Mouse (Mus musculus): ENCODE measurements at regions not wholly inside any gene's neighbourhood (a gene's known extent, or its start where the extent isn't known, plus 50 kb on each side); places are given as distances from the start of the nearest gene placed in this dataset.

GRCm38 (mm10) chr12:92927591-92927990 is 1078.6 kb upstream of the Sel1l start:
- H3K4me1 ChIP-seq (ENCODE audit: control insufficient read depth, insufficient read depth, low read length), result no peaks in the 10 kb centered on the region
- no peak for DNase-seq (ENCODE audit: extremely low read depth, low read depth, low spot score)
- H3K79me2 ChIP-seq (ENCODE audit: control insufficient read depth, insufficient read depth, low read length), result no peaks in the 10 kb centered on the region
- no peaks in the 10 kb centered on the region for H3K36me3 ChIP-seq (ENCODE audit: control insufficient read depth, insufficient read depth, low read length)
- H3K27me3 ChIP-seq (ENCODE audit: control insufficient read depth, insufficient read depth, low read length), result no peaks in the 10 kb centered on the region
- TF ChIP-seq POLR2A (IDR thresholded peaks at IDR 0.05; ENCODE audit: extremely low read depth, insufficient read depth, low read length) (no peak), CTCF (IDR thresholded peaks at IDR 0.05; ENCODE audit: low read depth, low read length) (no peak)
- no peak overlapping the region for H3K27ac ChIP-seq (replicated peaks; ENCODE audit: insufficient read depth, low read depth, low read length)
- H3K4me3 ChIP-seq (ENCODE audit: insufficient read depth, low read depth, low read length), result no peak overlapping the region
- WGBS, result 55% methylated on average over 2 of the region's 2 CpGs
- no peak overlapping the region for H3K9ac ChIP-seq (ENCODE audit: low read depth, low read length)

GRCm38 (mm10) chr12:92926942-92927341 is 1078.0 kb upstream of the Sel1l start:
- Histone ChIP-seq H3K4me3 (ENCODE audit: insufficient read depth, low read depth, low read length) (no peak overlapping the region), H3K36me3 (ENCODE audit: control insufficient read depth, insufficient read depth, low read length) (no peaks in the 10 kb centered on the region), H3K27me3 (ENCODE audit: control insufficient read depth, insufficient read depth, low read length) (no peaks in the 10 kb centered on the region), H3K27ac (replicated peaks; ENCODE audit: insufficient read depth, low read depth, low read length) (no peak overlapping the region), H3K79me2 (ENCODE audit: control insufficient read depth, insufficient read depth, low read length) (no peaks in the 10 kb centered on the region), H3K4me1 (ENCODE audit: control insufficient read depth, insufficient read depth, low read length) (no peaks in the 10 kb centered on the region), H3K9ac (ENCODE audit: low read depth, low read length) (no peak overlapping the region)
- TF ChIP-seq CTCF (IDR thresholded peaks at IDR 0.05; ENCODE audit: low read depth, low read length) (no peak), POLR2A (IDR thresholded peaks at IDR 0.05; ENCODE audit: extremely low read depth, insufficient read depth, low read length) (no peak)
- 13% methylated on average over 1 of the region's 1 CpGs for WGBS
- no peak for DNase-seq (ENCODE audit: extremely low read depth, low read depth, low spot score)

- no peak overlapping the region for H3K9ac ChIP-seq (ENCODE audit: low read depth, low read length)
- no peak overlapping the region for H3K4me3 ChIP-seq (ENCODE audit: insufficient read depth, low read depth, low read length)
- H3K79me2 ChIP-seq (ENCODE audit: control insufficient read depth, insufficient read depth, low read length), result no peaks in the 10 kb centered on the region
- H3K36me3 ChIP-seq (ENCODE audit: control insufficient read depth, insufficient read depth, low read length), result no peaks in the 10 kb centered on the region
- H3K27me3 ChIP-seq (ENCODE audit: control insufficient read depth, insufficient read depth, low read length), result no peaks in the 10 kb centered on the region
- H3K27ac ChIP-seq (replicated peaks; ENCODE audit: insufficient read depth, low read depth, low read length), result no peak overlapping the region
- TF ChIP-seq CTCF (IDR thresholded peaks at IDR 0.05; ENCODE audit: low read depth, low read length) (no peak), POLR2A (IDR thresholded peaks at IDR 0.05; ENCODE audit: extremely low read depth, insufficient read depth, low read length) (no peak)
- DNase-seq (ENCODE audit: extremely low read depth, low read depth, low spot score), result no peak
- WGBS, result 88% methylated on average over 3 of the region's 3 CpGs
- no peaks in the 10 kb centered on the region for H3K4me1 ChIP-seq (ENCODE audit: control insufficient read depth, insufficient read depth, low read length)
Observed at GRCm38 (mm10) chr12:92919920-92920319, 1071.0 kb upstream of the Sel1l start.

GRCm38 (mm10) chr12:92916267-92916666 is 1067.3 kb upstream of the Sel1l start:
- Histone ChIP-seq H3K4me3 (ENCODE audit: insufficient read depth, low read depth, low read length) (no peak overlapping the region), H3K27me3 (ENCODE audit: control insufficient read depth, insufficient read depth, low read length) (no peaks in the 10 kb centered on the region), H3K4me1 (ENCODE audit: control insufficient read depth, insufficient read depth, low read length) (no peaks in the 10 kb centered on the region), H3K36me3 (ENCODE audit: control insufficient read depth, insufficient read depth, low read length) (no peaks in the 10 kb centered on the region), H3K27ac (replicated peaks; ENCODE audit: insufficient read depth, low read depth, low read length) (no peak overlapping the region), H3K79me2 (ENCODE audit: control insufficient read depth, insufficient read depth, low read length) (no peaks in the 10 kb centered on the region), H3K9ac (ENCODE audit: low read depth, low read length) (no peak overlapping the region)
- 58% methylated on average over 3 of the region's 3 CpGs for WGBS
- TF ChIP-seq CTCF (IDR thresholded peaks at IDR 0.05; ENCODE audit: low read depth, low read length), result no peak
- no peak for TF ChIP-seq POLR2A (IDR thresholded peaks at IDR 0.05; ENCODE audit: extremely low read depth, insufficient read depth, low read length)
- DNase-seq (ENCODE audit: extremely low read depth, low read depth, low spot score), result no peak

- Histone ChIP-seq H3K27me3 (ENCODE audit: control insufficient read depth, insufficient read depth, low read length) (no peaks in the 10 kb centered on the region), H3K4me3 (ENCODE audit: insufficient read depth, low read depth, low read length) (no peak overlapping the region), H3K79me2 (ENCODE audit: control insufficient read depth, insufficient read depth, low read length) (no peaks in the 10 kb centered on the region), H3K36me3 (ENCODE audit: control insufficient read depth, insufficient read depth, low read length) (no peaks in the 10 kb centered on the region), H3K27ac (replicated peaks; ENCODE audit: insufficient read depth, low read depth, low read length) (no peak overlapping the region), H3K9ac (ENCODE audit: low read depth, low read length) (no peak overlapping the region), H3K4me1 (ENCODE audit: control insufficient read depth, insufficient read depth, low read length) (no peaks in the 10 kb centered on the region)
- no peak for DNase-seq (ENCODE audit: extremely low read depth, low read depth, low spot score)
- TF ChIP-seq CTCF (IDR thresholded peaks at IDR 0.05; ENCODE audit: low read depth, low read length), result no peak
- TF ChIP-seq POLR2A (IDR thresholded peaks at IDR 0.05; ENCODE audit: extremely low read depth, insufficient read depth, low read length), result no peak
Observed at GRCm38 (mm10) chr12:92915776-92916175, 1066.8 kb upstream of the Sel1l start.

GRCm38 (mm10) chr12:92915203-92915602 is 1066.2 kb upstream of the Sel1l start:
- H3K27ac ChIP-seq (replicated peaks; ENCODE audit: insufficient read depth, low read depth, low read length), result no peak overlapping the region
- no peaks in the 10 kb centered on the region for H3K4me1 ChIP-seq (ENCODE audit: control insufficient read depth, insufficient read depth, low read length)
- H3K36me3 ChIP-seq (ENCODE audit: control insufficient read depth, insufficient read depth, low read length), result no peaks in the 10 kb centered on the region
- H3K9ac ChIP-seq (ENCODE audit: low read depth, low read length), result no peak overlapping the region
- H3K4me3 ChIP-seq (ENCODE audit: insufficient read depth, low read depth, low read length), result no peak overlapping the region
- WGBS, result 58% methylated on average over 1 of the region's 1 CpGs
- TF ChIP-seq CTCF (IDR thresholded peaks at IDR 0.05; ENCODE audit: low read depth, low read length) (no peak), POLR2A (IDR thresholded peaks at IDR 0.05; ENCODE audit: extremely low read depth, insufficient read depth, low read length) (no peak)
- no peaks in the 10 kb centered on the region for H3K79me2 ChIP-seq (ENCODE audit: control insufficient read depth, insufficient read depth, low read length)
- no peak for DNase-seq (ENCODE audit: extremely low read depth, low read depth, low spot score)
- H3K27me3 ChIP-seq (ENCODE audit: control insufficient read depth, insufficient read depth, low read length), result no peaks in the 10 kb centered on the region

All from liver, adult 2 months (tissue).